Mouse (Mus musculus) cerebellum, adult 9-11 months (tissue): ENCODE results near the gene Fam69b.
"Not testable (repeated sequence)": the region's sequence is repeated elsewhere in the genome, so short reads cannot be mapped to it uniquely, and the experiment has no call there.

Experiments used
- DNase-seq: peaks from one replicate; pipeline ENCODE4 v3.0.0; 2022

Fam69b gene

GRCm38 (mm10) chr2:26662509-26662882 lies 34.2 kb downstream of the Fam69b start:
- DNase-seq: no peak

- no peak for DNase-seq
Observed at GRCm38 (mm10) chr2:26663112-26663511, 34.9 kb downstream of the Fam69b start.

GRCm38 (mm10) chr2:26663551-26663950 lies 35.3 kb downstream of the Fam69b start:
- DNase-seq: not testable (repeated sequence)

GRCm38 (mm10) chr2:26668746-26669145 lies 40.5 kb downstream of the Fam69b start:
- DNase-seq: no peak

- no peak for DNase-seq
Observed at GRCm38 (mm10) chr2:26671182-26671581, 42.9 kb downstream of the Fam69b start, which contains the start of gene Lcn4. Gene Lcn4, minus strand, starts transcription at chr2:26671282.
